Mouse (Mus musculus) MEL (cell line): ENCODE measurements around the gene Fcrlb. TPM values are rescaled to one million over a fixed set of nuclear protein-coding genes. Genes with fewer than 3 reads are reported as not detected.

ENCODE experiments used
- DNase-seq: peaks from one replicate; pipeline ENCODE4 v3.0.0; 2011; ENCODE audit warnings: low read depth, low spot score
- H3K27ac ChIP-seq: 2 replicates; pipeline ENCODE4 v1.5.1; 2012; ENCODE audit warnings: low read depth, mild to moderate bottlenecking, control low read depth, low read length, moderate library complexity; ENCODE audit not compliant: control insufficient read depth
- H3K27me3 ChIP-seq, 2 experiments: fragments of 150-350 bp in 1 of 2; sonication (generic) in 1 of 2; 2 replicates each; pipeline ENCODE4 v1.6.1; 2012; ENCODE audit warnings: low read length in 2 of 2, mild to moderate bottlenecking in 2 of 2, improper control_type of control experiment in 1 of 2, moderate library complexity in 1 of 2; ENCODE audit not compliant: insufficient read depth in 2 of 2, control insufficient read depth in 1 of 2
- H3K36me3 ChIP-seq, 2 experiments: 2 replicates each; pipeline ENCODE4 v1.6.1; 2012 to 2014; ENCODE audit warnings: low read length in 2 of 2, improper control_type of control experiment in 1 of 2, inconsistent platforms in 1 of 2, mild to moderate bottlenecking in 1 of 2; ENCODE audit not compliant: insufficient read depth in 2 of 2, control insufficient read depth in 1 of 2
- H3K4me1 ChIP-seq, 2 experiments: fragments of 150-350 bp in 1 of 2; sonication (generic) in 1 of 2; 2 replicates each; pipeline ENCODE4 v1.6.1; 2012; ENCODE audit warnings: low read length in 2 of 2, improper control_type of control experiment in 1 of 2, mild to moderate bottlenecking in 1 of 2; ENCODE audit not compliant: insufficient read depth in 2 of 2, control insufficient read depth in 1 of 2
- H3K4me3 ChIP-seq, 2 experiments: fragments of 150-350 bp in 1 of 2; sonication (generic) in 1 of 2; 2 replicates each; pipeline ENCODE4 v1.5.1; 2012; ENCODE audit warnings: low read depth in 2 of 2, low read length in 2 of 2, mild to moderate bottlenecking in 2 of 2, moderate library complexity in 2 of 2, control low read depth in 1 of 2, improper control_type of control experiment in 1 of 2; ENCODE audit not compliant: control insufficient read depth in 1 of 2, insufficient read depth in 1 of 2
- H3K79me2 ChIP-seq: 2 replicates; pipeline ENCODE4 v1.6.1; 2012; ENCODE audit warnings: mild to moderate bottlenecking, low read length, moderate library complexity; ENCODE audit not compliant: control insufficient read depth, poor library complexity, insufficient read depth
- H3K9ac ChIP-seq: 2 replicates; pipeline ENCODE4 v1.6.1; 2012; ENCODE audit warnings: low read depth, mild to moderate bottlenecking, control low read depth, low read length, moderate library complexity; ENCODE audit not compliant: control insufficient read depth, poor library complexity, severe bottlenecking
- H3K9me3 ChIP-seq: fragments of 150-350 bp; sonication (generic); replicated peaks from 2 replicates; pipeline ENCODE4 v1.6.1; 2012; ENCODE audit warnings: mild to moderate bottlenecking, low read length, improper control_type of control experiment, moderate library complexity; ENCODE audit not compliant: insufficient read depth
- BHLHE40 ChIP-seq: IDR thresholded peaks from 2 replicates; pipeline ENCODE4 v1.6.1; 2012; ENCODE audit warnings: low read depth, mild to moderate bottlenecking, inconsistent platforms, low read length, improper control_type of control experiment, borderline replicate concordance
- CHD1 ChIP-seq: IDR thresholded peaks from 2 replicates; pipeline ENCODE4 v1.6.1; 2012; ENCODE audit warnings: low read depth, mild to moderate bottlenecking, inconsistent platforms, low read length, improper control_type of control experiment
- ELF1 ChIP-seq: IDR thresholded peaks from 2 replicates; pipeline ENCODE4 v1.6.1; 2014; ENCODE audit warnings: low read depth, mild to moderate bottlenecking, inconsistent platforms, low read length, improper control_type of control experiment, moderate library complexity
- EP300 ChIP-seq, 2 experiments: IDR thresholded peaks; 2 replicates each; pipeline ENCODE4 v1.6.1; 2011; ENCODE audit warnings: improper control_type of control experiment in 2 of 2, low read length in 2 of 2, low read depth in 1 of 2, mild to moderate bottlenecking in 1 of 2
- ETS1 ChIP-seq: IDR thresholded peaks from 2 replicates; pipeline ENCODE4 v1.6.1; 2012; ENCODE audit warnings: low read depth, mild to moderate bottlenecking, inconsistent platforms, low read length, improper control_type of control experiment, moderate library complexity
- HCFC1 ChIP-seq: IDR thresholded peaks from 2 replicates; pipeline ENCODE4 v1.6.1; 2012; ENCODE audit warnings: low read depth, mild to moderate bottlenecking, inconsistent platforms, low read length, improper control_type of control experiment, moderate library complexity
- MAFK ChIP-seq: IDR thresholded peaks from 2 replicates; pipeline ENCODE4 v1.6.1; 2011; ENCODE audit warnings: low read depth, mild to moderate bottlenecking, low read length, improper control_type of control experiment, borderline replicate concordance
- MAX ChIP-seq: IDR thresholded peaks from 2 replicates; pipeline ENCODE4 v1.6.1; 2011; ENCODE audit warnings: low read length, improper control_type of control experiment
- MEF2A ChIP-seq: IDR thresholded peaks from 2 replicates; pipeline ENCODE4 v1.6.1; 2014; ENCODE audit warnings: low read depth, mild to moderate bottlenecking, inconsistent platforms, low read length, improper control_type of control experiment; ENCODE audit not compliant: poor library complexity, insufficient replicate concordance, severe bottlenecking; ENCODE audit errors: extremely low read depth
- MXI1 ChIP-seq: IDR thresholded peaks from 2 replicates; pipeline ENCODE4 v1.6.1; 2011; ENCODE audit warnings: mild to moderate bottlenecking, low read depth, low read length, improper control_type of control experiment
- MYC ChIP-seq: IDR thresholded peaks from 2 replicates; pipeline ENCODE4 v1.6.1; 2011; ENCODE audit warnings: low read depth, mild to moderate bottlenecking, low read length, improper control_type of control experiment, moderate library complexity
- POLR2AphosphoS5 ChIP-seq: IDR thresholded peaks from 2 replicates; pipeline ENCODE4 v1.6.1; 2012; ENCODE audit warnings: low read depth, borderline replicate concordance, mild to moderate bottlenecking, inconsistent platforms, low read length, moderate library complexity, mixed read lengths
- RAD21 ChIP-seq: IDR thresholded peaks from 2 replicates; pipeline ENCODE4 v1.6.1; 2011; ENCODE audit warnings: mild to moderate bottlenecking, low read depth, low read length, improper control_type of control experiment
- SIN3A ChIP-seq: IDR thresholded peaks from 2 replicates; pipeline ENCODE4 v1.6.1; 2012; ENCODE audit warnings: low read length, improper control_type of control experiment, inconsistent platforms
- TCF12 ChIP-seq: IDR thresholded peaks from 2 replicates; pipeline ENCODE4 v1.6.1; 2014; ENCODE audit warnings: low read depth, mild to moderate bottlenecking, inconsistent platforms, low read length, improper control_type of control experiment, moderate library complexity
- UBTF ChIP-seq: IDR thresholded peaks from 2 replicates; pipeline ENCODE4 v1.6.1; 2012; ENCODE audit warnings: low read depth, mild to moderate bottlenecking, inconsistent platforms, low read length, improper control_type of control experiment, moderate library complexity, borderline replicate concordance; ENCODE audit not compliant: insufficient read depth
- USF1 ChIP-seq: IDR thresholded peaks from 2 replicates; pipeline ENCODE4 v1.6.1; 2014; ENCODE audit warnings: low read depth, mild to moderate bottlenecking, inconsistent platforms, low read length, improper control_type of control experiment, moderate library complexity
- ZC3H11A ChIP-seq: IDR thresholded peaks from 2 replicates; pipeline ENCODE4 v1.6.1; 2012; ENCODE audit warnings: low read depth, mild to moderate bottlenecking, inconsistent platforms, low read length, improper control_type of control experiment
- ZMIZ1 ChIP-seq: IDR thresholded peaks from 2 replicates; pipeline ENCODE4 v1.6.1; 2012; ENCODE audit warnings: low read depth, mild to moderate bottlenecking, inconsistent platforms, low read length, improper control_type of control experiment, moderate library complexity
- polyA plus RNA-seq, 2 experiments: library from polyadenylated mRNA; stranded (reverse) in 1 of 2; unstranded in 1 of 2; fragments of >175 nt in 1 of 2; fragments of >200 nt in 1 of 2; gene quantifications; 2 replicates each; pipeline versions ENCODE4 v1.2.1 to v1.2.4; 2012; ENCODE audit warnings: low replicate concordance in 2 of 2, low read depth in 1 of 2; ENCODE audit not compliant: insufficient read length in 2 of 2, insufficient read depth in 1 of 2, missing spikeins in 1 of 2
- total RNA-seq: library from RNA; depleted of rRNA; stranded (reverse); fragments of 300-350 nt; gene quantifications from 2 replicates; pipeline ENCODE4 v1.2.3, GENCODE M21; 2012

The Fcrlb gene
- total and polyA plus RNA-seq, 3 experiments = not detected

GRCm38 (mm10) chr1:170884978-170885561 is 27.7 kb downstream of the Fcrlb start, which contains the start of the genes Gm26620 and Dusp12 (continued):
- peak; percentile 89 for TF ChIP-seq HCFC1
- TF ChIP-seq RAD21 = no peak

GRCm38 (mm10) chr1:170884390-170884789 is 28.4 kb downstream of the Fcrlb start:
- Histone ChIP-seq H3K27me3 (no peaks in the 10 kb centered on the region), H3K9ac (peak overlapping the region; percentile 89), H3K9me3 (no peaks in the 10 kb centered on the region), H3K79me2 (peaks cover 34% of the 10 kb centered on the region), H3K4me3 (peak overlapping the region; percentile 62 to 86), H3K27ac (peak overlapping the region; percentile 6), H3K36me3 (peaks cover 5 to 8% of the 10 kb centered on the region in 2 experiments; a peak in 3 of 4 replicates), H3K4me1 (peaks cover 6 to 7% of the 10 kb centered on the region in 2 experiments)
- TF ChIP-seq CHD1 = no peak
- no peak for TF ChIP-seq MXI1
- TF ChIP-seq ZC3H11A = no peak
- TF ChIP-seq MEF2A = no peak
- TF ChIP-seq ELF1 = no peak
- no peak for TF ChIP-seq USF1
- no peak for TF ChIP-seq POLR2AphosphoS5
- no peak for TF ChIP-seq UBTF
- no peak for TF ChIP-seq HCFC1
- no peak for TF ChIP-seq MAFK
- no peak for TF ChIP-seq TCF12
- no peak for TF ChIP-seq ZMIZ1
- TF ChIP-seq MAX = no peak
- TF ChIP-seq EP300 (IDR thresholded peaks at IDR 0.05; ENCODE audit: low read depth in 1 of 2, low read length in 2 of 2) = no peak
- TF ChIP-seq SIN3A = no peak
- peak; percentile 36 for DNase-seq

DNA sequence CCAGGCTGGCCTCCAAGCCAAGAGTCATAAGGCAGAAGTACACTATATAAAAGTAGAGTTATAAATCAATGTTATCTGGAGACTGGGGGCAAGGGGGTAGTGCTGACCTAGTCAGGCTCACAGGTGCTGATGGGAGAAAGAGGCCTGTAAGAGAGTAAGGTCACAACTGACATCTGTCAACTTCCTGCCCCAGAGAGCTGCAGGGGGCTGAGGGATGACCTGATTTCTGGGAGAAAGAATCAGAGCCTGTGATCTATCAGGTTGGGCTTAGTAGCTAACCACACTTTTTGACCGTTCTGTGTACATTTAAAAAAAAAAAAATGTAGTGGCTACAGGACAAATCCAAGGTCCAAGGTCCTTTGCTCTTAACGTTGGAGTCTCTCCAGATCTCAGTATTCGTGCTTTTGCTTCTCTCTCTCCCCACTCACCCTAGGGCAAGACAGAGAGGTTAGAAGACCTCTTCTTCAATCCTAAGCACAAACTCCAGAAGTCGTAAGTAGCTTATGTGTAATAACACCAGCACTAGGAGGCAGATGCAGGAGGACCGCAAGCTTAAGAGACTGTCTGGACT is 29.7 kb downstream of the Fcrlb start:
- no peak overlapping the region for H3K27ac ChIP-seq
- TF ChIP-seq MAFK (no peak), BHLHE40 (no peak), MAX (no peak), USF1 (no peak), MYC (no peak), ETS1 (no peak)
- H3K9me3 ChIP-seq = no peaks in the 10 kb centered on the region
- no peaks in the 10 kb centered on the region for H3K27me3 ChIP-seq
- no peak for DNase-seq
- no peak overlapping the region for H3K4me3 ChIP-seq
- H3K9ac ChIP-seq = no peak overlapping the region
- peaks cover 8 to 11% of the 10 kb centered on the region in 2 experiments for H3K36me3 ChIP-seq
- peaks cover 34% of the 10 kb centered on the region for H3K79me2 ChIP-seq
- peaks cover 6 to 7% of the 10 kb centered on the region in 2 experiments for H3K4me1 ChIP-seq
